In the genomic region with DNA sequence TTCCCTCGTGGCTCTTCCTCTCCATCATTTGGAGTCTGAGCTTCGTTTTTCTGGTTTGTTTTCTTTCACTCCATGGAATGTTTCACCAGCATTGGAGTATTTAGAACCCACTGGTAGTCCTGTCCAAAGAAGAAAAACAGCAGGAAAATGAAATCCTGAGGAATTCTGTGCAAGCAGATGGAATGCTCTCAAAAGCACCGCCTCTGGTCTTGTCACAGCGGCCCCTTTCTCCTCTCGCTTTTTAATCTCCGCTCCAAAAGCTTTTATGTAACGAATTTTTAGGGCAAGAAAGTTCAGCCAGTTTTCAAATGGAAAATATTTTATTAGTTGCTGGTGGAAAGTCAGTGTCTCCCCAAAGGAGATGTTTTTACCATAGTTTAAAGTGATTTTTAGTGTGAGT, we compare ENCODE assay signal across 19 mouse cellular contexts.
"Had no signal": no experiment of that assay in that cellular context is flagged by ENCODE, and none has a peak within 500 bp of the region (broad histone marks: within the 10 kb centered on the region; RNA-seq: fewer than 3 reads in every experiment).

No protein-coding gene starts in this region.

- H3K9ac ChIP-seq: limb, embryonic 13.5 days; liver, embryonic 12.5 days; liver, embryonic 15.5 days; midbrain, embryonic 12.5 days; midbrain, embryonic 15.5 days; neural tube, embryonic 12.5 days; neural tube, embryonic 15.5 days; stomach, embryonic 15.5 days had no signal

- H3K36me3 ChIP-seq: limb, embryonic 10.5 days; limb, embryonic 13.5 days; liver, embryonic 12.5 days; liver, embryonic 15.5 days; midbrain, embryonic 12.5 days; midbrain, embryonic 15.5 days; neural tube, embryonic 12.5 days; neural tube, embryonic 15.5 days; stomach, embryonic 15.5 days had no signal

- H3K4me3 ChIP-seq: limb, embryonic 10.5 days; limb, embryonic 13.5 days; liver, embryonic 12.5 days; liver, embryonic 15.5 days; midbrain, embryonic 12.5 days; midbrain, embryonic 15.5 days; neural tube, embryonic 12.5 days; neural tube, embryonic 15.5 days; stomach, embryonic 15.5 days had no signal

- DNase-seq: kidney, postnatal 10 days; kidney, postnatal 4 days; layer of hippocampus, adult 9-11 months; liver; retina, postnatal 1 day; right cerebral cortex, postnatal 25 days; spleen, adult 18-20 months; thymus, postnatal 25 days had no signal

- H3K4me2 ChIP-seq: limb, embryonic 13.5 days; liver, embryonic 12.5 days; liver, embryonic 15.5 days; midbrain, embryonic 12.5 days; midbrain, embryonic 15.5 days; neural tube, embryonic 12.5 days; neural tube, embryonic 15.5 days; stomach, embryonic 15.5 days had no signal

- ATAC-seq: intestine, postnatal 0 days; liver, embryonic 12.5 days; midbrain, embryonic 15.5 days had no signal

- H3K27me3 ChIP-seq: limb, embryonic 13.5 days; liver, embryonic 12.5 days; liver, embryonic 15.5 days; midbrain, embryonic 15.5 days; neural tube, embryonic 12.5 days; neural tube, embryonic 15.5 days; stomach, embryonic 15.5 days had no signal

- H3K4me1 ChIP-seq: liver, embryonic 12.5 days; liver, embryonic 15.5 days; midbrain, embryonic 12.5 days; midbrain, embryonic 15.5 days; neural tube, embryonic 12.5 days; neural tube, embryonic 15.5 days; stomach, embryonic 15.5 days had no signal

- H3K27ac ChIP-seq: limb, embryonic 10.5 days; limb, embryonic 13.5 days; liver, embryonic 12.5 days; liver, embryonic 15.5 days; macrophage; midbrain, embryonic 12.5 days; midbrain, embryonic 15.5 days; neural tube, embryonic 12.5 days; neural tube, embryonic 15.5 days; stomach, embryonic 15.5 days had no signal

- H3K9me3 ChIP-seq: limb, embryonic 10.5 days; limb, embryonic 13.5 days; midbrain, embryonic 12.5 days; midbrain, embryonic 15.5 days; neural tube, embryonic 12.5 days; neural tube, embryonic 15.5 days; stomach, embryonic 15.5 days had no signal
